Mouse (Mus musculus) liver, postnatal 0 days (tissue): Measurements from ENCODE around the gene Hist1h2ba.

Experiments
- CTCF ChIP-seq: sonication (generic); IDR thresholded peaks from 2 replicates; pipeline ENCODE4 v1.5.1; 2016; ENCODE audit warnings: antibody characterized with exemption, low read depth
- EP300 ChIP-seq: IDR thresholded peaks from 2 replicates; pipeline ENCODE4 v1.6.1; 2016; ENCODE audit warnings: antibody characterized with exemption, low read depth, mild to moderate bottlenecking

- no peak for TF ChIP-seq CTCF
- TF ChIP-seq EP300 = no peak
Measured at GRCm38 (mm10) chr13:23933421-23934210, at the start of gene Hist1h2ba.
